Mouse (Mus musculus): ENCODE data around the gene Mrps25.

DNA sequence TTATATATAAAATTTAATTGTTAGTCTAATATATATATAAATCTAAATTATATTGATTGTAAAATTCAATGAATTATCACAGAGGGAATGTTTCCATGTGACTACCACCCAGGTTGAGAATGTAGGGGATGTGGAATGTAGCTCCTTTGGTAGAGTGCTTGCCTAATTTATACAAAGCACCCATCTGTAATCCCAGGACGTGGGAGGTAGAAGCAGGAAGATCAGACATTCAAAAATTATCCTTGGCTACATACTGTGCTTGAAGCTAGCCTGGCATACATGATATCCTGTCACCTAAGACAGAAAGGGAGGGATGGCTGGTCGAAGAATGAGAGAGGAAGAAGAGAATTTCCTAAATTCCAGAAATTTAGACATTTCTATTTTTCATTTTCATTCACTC, 47.5 kb downstream of the Mrps25 start:
- TF ChIP-seq CTCF (IDR thresholded peaks at IDR 0.05; ENCODE audit: borderline replicate concordance, insufficient read depth, low read length) (no peak), POLR2A (IDR thresholded peaks at IDR 0.05; ENCODE audit: low read depth, low read length) (no peak)
